Mouse (Mus musculus) limb, embryonic 11.5 days (tissue): ENCODE results near the gene Abca3. TPM values are rescaled to one million over a fixed set of nuclear protein-coding genes. Genes with fewer than 3 reads are reported as not detected.

Experiments
- ATAC-seq: fragments of 200-750 bp; cut with Nextera tagmentation; 2 replicates; pipeline ENCODE4 v1.8.0; 2017; ENCODE audit warnings: low read depth; ENCODE audit not compliant: insufficient number of reproducible peaks, low FRiP score, low TSS enrichment
- DNase-seq: peaks from one replicate; pipeline ENCODE4 v3.0.0-alpha.2; 2015; ENCODE audit warnings: low spot score
- H3K27ac ChIP-seq: fragments of 300-500 bp; sonication (generic); replicated peaks from 2 replicates; pipeline ENCODE4 v1.5.1; 2014; ENCODE audit warnings: low read depth, mild to moderate bottlenecking, low read length
- H3K27me3 ChIP-seq: fragments of 300-500 bp; sonication (generic); 2 replicates; pipeline ENCODE4 v1.6.1; 2014; ENCODE audit warnings: mild to moderate bottlenecking, low read length, mixed read lengths; ENCODE audit not compliant: control insufficient read depth, insufficient read depth
- H3K36me3 ChIP-seq: fragments of 300-500 bp; sonication (generic); 2 replicates; pipeline ENCODE4 v1.6.1; 2014; ENCODE audit warnings: mild to moderate bottlenecking, low read length, moderate library complexity, mixed read lengths; ENCODE audit not compliant: control insufficient read depth, insufficient read depth
- H3K4me1 ChIP-seq: fragments of 300-500 bp; sonication (generic); 2 replicates; pipeline ENCODE4 v1.6.1; 2014; ENCODE audit warnings: low read length, mixed read lengths; ENCODE audit not compliant: control insufficient read depth, insufficient read depth
- H3K4me2 ChIP-seq: fragments of 300-500 bp; sonication (generic); 2 replicates; pipeline ENCODE4 v1.6.1; 2014; ENCODE audit warnings: low read depth, mild to moderate bottlenecking, moderate library complexity; ENCODE audit not compliant: severe bottlenecking
- H3K4me3 ChIP-seq: fragments of 300-500 bp; sonication (generic); 2 replicates; pipeline ENCODE4 v1.5.1; 2014; ENCODE audit warnings: low read depth, low read length
- H3K9ac ChIP-seq: fragments of 300-500 bp; sonication (generic); 2 replicates; pipeline ENCODE4 v1.6.1; 2014; ENCODE audit warnings: mild to moderate bottlenecking, low read length
- H3K9me3 ChIP-seq: fragments of 300-500 bp; sonication (generic); 2 replicates; pipeline ENCODE4 v1.6.1; 2016; ENCODE audit warnings: low read length; ENCODE audit not compliant: control insufficient read depth
- WGBS: fragments of 180-500 bp; shearing (Covaris S2); extraction: QIAGEN DNeasy Blood & Tissue Kit; methylation state at CpG from one replicate; pipeline ENCODE4 v1.1.7; 2014; 5-methylcytosine and 5-hydroxymethylcytosine counted together
- polyA plus RNA-seq: library from polyadenylated mRNA; unstranded; fragments of >200 nt; fragmentation: Nextera tagmentation; extraction: Ambion mirVana; gene quantifications from 2 replicates; pipeline ENCODE4 v1.2.1, GENCODE M21; 2014

Gene Abca3
- 3.0 and 4.0 TPM in 2 replicates for polyA plus RNA-seq

DNA sequence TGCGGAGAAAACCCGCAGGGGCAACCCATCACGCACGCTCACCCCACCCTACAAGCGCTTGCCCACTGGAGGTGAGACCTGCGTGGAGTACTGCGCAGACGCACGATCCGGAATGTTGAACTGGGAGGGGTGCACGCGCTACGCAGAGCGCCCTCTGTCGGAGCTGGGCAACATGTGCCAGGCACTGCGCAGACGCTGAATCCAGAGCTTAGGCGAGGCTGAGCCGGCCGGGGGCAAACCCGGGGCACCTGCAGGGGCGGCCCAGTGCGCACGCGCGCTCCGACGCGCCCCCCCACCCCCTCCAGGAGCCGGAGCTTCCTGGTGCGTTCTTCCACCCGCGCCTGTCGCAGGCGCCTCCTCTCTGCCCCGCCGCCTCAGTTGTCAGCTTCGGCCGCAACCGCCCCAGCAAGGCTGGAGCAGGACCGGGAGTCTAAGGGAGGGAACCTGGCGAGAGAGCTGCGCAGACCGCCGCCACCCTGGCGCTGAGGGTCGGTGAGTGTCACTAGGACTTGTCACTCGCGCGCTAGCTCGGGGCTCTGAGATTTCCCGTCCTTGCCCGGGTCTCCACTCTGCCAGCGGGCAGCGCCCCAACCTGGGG lies at the start of gene Abca3:
TSS of gene Abca3 (plus strand) at position 191 of the 598 bp plus-strand sequence.
- ATAC-seq (peak; percentile 86), DNase-seq (peak; percentile 95)
- Histone ChIP-seq H3K4me3 (peak within 1 kb of the TSS; percentile 56), H3K27me3 (peaks cover 15% of the 10 kb centered on the region), H3K4me2 (peak within 1 kb of the TSS; percentile 93), H3K27ac (no peak within 1 kb of the TSS), H3K4me1 (0 out of 2 replicates have a peak, but pooled peaks cover 3% of the 10 kb centered on the region), H3K9ac (peak within 1 kb of the TSS; percentile 52), H3K36me3 (no peaks in the 10 kb centered on the region), H3K9me3 (no peaks in the 10 kb centered on the region)
- under 1% methylated on average over 49 of the region's 55 CpGs for WGBS

DNA sequence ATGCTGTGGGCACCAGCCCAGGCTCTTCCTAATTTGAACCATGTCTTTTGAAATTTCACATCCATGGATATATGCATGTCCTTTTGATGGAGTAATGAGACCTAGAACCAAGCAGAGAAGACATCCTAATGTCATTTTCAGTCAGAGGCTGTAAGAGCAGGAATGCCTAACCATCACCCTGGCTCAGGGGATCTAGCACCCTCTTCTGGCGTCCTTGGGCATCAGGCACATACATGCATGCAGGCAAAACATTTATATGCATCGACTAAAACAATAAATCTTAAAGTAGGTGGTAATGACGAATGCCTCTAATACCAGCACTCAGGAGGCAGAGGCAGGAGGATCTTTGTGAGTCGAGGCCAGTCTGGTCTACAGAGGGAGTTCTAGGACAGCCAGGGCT lies 44.2 kb upstream of the Abca3 start:
- no peak for ATAC-seq
- H3K27me3 ChIP-seq, result no peaks in the 10 kb centered on the region
- H3K36me3 ChIP-seq, result no peaks in the 10 kb centered on the region
- DNase-seq, result no peak
- no peak overlapping the region for H3K4me3 ChIP-seq
- H3K9ac ChIP-seq, result no peak overlapping the region
- no peak overlapping the region for H3K27ac ChIP-seq
- no peak overlapping the region for H3K4me2 ChIP-seq
- H3K9me3 ChIP-seq, result no peaks in the 10 kb centered on the region
- H3K4me1 ChIP-seq, result no peaks in the 10 kb centered on the region
- WGBS, result 58% methylated on average over 4 of the region's 4 CpGs

DNA sequence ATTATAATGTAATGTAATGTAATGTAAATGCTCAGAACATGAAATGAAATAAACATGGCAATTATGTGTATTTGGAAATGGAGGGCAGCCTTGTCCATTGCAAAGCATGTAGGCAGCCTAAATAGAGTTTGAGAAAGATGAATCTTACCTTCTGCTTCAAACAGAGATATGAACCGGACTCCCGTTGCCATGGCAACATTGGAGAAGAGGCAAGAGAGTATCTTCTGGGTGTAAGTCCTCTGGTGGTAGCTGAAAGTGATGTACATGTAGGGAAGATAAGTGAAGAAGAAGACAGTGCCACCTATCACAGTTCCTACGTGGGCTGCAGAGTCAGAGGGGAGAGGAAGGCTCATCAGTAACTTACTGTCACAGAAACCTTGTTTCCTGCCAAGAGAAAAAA lies 30.9 kb upstream of the Abca3 start:
- no peaks in the 10 kb centered on the region for H3K36me3 ChIP-seq
- no peak overlapping the region for H3K27ac ChIP-seq
- ATAC-seq, result no peak
- DNase-seq, result no peak
- H3K9me3 ChIP-seq, result no peaks in the 10 kb centered on the region
- no peaks in the 10 kb centered on the region for H3K4me1 ChIP-seq
- no peak overlapping the region for H3K4me2 ChIP-seq
- 87% methylated on average over 3 of the region's 3 CpGs for WGBS
- H3K4me3 ChIP-seq, result no peak overlapping the region
- H3K27me3 ChIP-seq, result no peaks in the 10 kb centered on the region
- no peak overlapping the region for H3K9ac ChIP-seq

DNA sequence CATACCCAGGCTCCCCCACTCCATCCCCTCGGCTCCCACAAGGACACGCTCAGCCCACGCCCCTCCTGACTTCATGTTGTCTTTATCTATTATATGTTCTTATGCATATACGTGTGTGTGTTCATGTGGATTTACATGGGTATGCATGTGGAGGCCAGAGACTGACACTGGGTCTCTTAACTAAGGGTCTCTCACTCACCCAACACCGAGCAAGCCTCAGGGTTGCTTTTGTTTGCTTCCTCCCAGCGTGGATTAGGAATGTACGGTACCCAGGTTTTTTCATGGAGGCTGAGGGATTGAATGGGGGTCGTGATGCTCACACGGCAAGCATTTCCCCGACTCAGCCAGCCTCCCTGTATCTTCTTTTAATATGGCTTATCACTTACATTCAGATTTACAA lies 26.7 kb upstream of the Abca3 start:
- Histone ChIP-seq H3K27me3 (no peaks in the 10 kb centered on the region), H3K4me2 (no peak overlapping the region), H3K4me3 (no peak overlapping the region), H3K9ac (no peak overlapping the region), H3K4me1 (no peaks in the 10 kb centered on the region), H3K36me3 (no peaks in the 10 kb centered on the region), H3K27ac (no peak overlapping the region), H3K9me3 (no peaks in the 10 kb centered on the region)
- DNase-seq (no peak), ATAC-seq (no peak)
- 88% methylated on average over 10 of the region's 10 CpGs for WGBS

DNA sequence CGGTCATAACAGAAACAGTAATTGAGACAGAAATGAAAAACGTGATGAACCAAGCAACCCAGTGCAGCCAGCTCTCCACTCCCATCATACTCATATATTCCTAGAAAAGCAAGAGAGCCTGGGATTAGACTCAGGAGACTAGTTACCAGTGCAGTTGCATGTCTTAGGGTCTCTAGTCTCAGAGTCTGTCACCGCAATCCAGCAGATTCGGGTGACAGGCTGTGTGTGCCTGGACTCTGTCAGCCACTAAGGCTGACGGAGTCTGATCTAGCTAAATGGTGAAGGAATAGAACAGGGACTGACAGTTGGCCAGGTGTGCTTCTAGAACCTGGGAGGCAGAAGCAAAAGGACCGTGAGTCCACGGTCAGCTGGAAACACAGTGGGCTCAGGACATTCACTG lies 24.1 kb upstream of the Abca3 start:
- Histone ChIP-seq H3K4me1 (no peaks in the 10 kb centered on the region), H3K27ac (no peak overlapping the region), H3K4me3 (no peak overlapping the region), H3K9ac (no peak overlapping the region), H3K36me3 (no peaks in the 10 kb centered on the region), H3K27me3 (no peaks in the 10 kb centered on the region), H3K9me3 (no peaks in the 10 kb centered on the region), H3K4me2 (no peak overlapping the region)
- WGBS, result 78% methylated on average over 7 of the region's 7 CpGs
- DNase-seq (no peak), ATAC-seq (no peak)

DNA sequence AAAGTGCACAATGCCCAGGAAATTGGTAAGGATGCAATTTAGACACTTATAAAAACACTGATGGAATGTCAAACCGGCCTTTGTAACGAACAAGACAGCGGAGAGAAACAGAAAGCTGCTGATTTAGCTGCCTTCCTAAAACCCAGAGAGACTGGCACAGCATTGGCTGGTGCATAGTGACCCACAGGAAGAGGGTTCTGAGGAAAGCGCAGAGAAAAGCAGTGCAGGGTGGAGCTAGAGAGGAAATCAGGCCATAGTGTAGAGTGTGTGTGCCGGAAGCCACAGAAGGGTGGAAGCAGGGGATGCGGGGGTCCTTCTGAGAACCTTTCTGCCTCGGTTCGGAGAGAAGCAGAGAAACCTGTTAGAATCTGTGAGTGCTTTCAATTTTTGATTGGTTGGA lies 7.1 kb upstream of the Abca3 start:
- no peak overlapping the region for H3K4me2 ChIP-seq
- H3K4me3 ChIP-seq, result no peak overlapping the region
- no peaks in the 10 kb centered on the region for H3K9me3 ChIP-seq
- WGBS, result 88% methylated on average over 8 of the region's 8 CpGs
- ATAC-seq (no peak), DNase-seq (no peak)
- no peaks in the 10 kb centered on the region for H3K36me3 ChIP-seq
- no peaks in the 10 kb centered on the region for H3K4me1 ChIP-seq
- H3K9ac ChIP-seq, result no peak overlapping the region
- H3K27me3 ChIP-seq, result no peaks in the 10 kb centered on the region
- no peak overlapping the region for H3K27ac ChIP-seq

DNA sequence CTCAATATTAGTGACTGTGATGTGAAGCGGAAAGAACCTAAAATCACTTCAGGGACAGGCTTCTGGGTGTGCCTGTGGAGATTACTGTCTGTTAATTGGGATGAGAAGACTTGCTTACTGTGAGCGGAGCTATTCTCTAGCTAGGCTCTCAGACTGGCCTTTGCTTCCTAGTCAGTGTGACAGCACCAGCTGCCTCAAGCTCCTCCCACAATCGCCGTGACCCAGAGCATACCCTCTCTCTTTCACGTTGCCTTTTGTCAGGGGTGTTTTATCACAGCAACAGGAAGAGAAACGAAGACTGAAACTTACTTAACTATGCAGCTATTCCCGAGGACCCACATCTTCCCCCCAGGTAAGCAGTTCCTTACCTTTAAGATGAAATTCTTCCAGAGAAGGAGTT lies 4.9 kb upstream of the Abca3 start:
- H3K4me3 ChIP-seq, result no peak overlapping the region
- H3K36me3 ChIP-seq, result no peaks in the 10 kb centered on the region
- ATAC-seq, result no peak
- H3K27me3 ChIP-seq, result peaks cover 12% of the 10 kb centered on the region
- WGBS, result 52% methylated on average over 7 of the region's 7 CpGs
- H3K27ac ChIP-seq, result no peak overlapping the region
- no peak for DNase-seq
- no peak overlapping the region for H3K4me2 ChIP-seq
- no peaks in the 10 kb centered on the region for H3K9me3 ChIP-seq
- no peak overlapping the region for H3K9ac ChIP-seq
- H3K4me1 ChIP-seq, result no peaks in the 10 kb centered on the region

DNA sequence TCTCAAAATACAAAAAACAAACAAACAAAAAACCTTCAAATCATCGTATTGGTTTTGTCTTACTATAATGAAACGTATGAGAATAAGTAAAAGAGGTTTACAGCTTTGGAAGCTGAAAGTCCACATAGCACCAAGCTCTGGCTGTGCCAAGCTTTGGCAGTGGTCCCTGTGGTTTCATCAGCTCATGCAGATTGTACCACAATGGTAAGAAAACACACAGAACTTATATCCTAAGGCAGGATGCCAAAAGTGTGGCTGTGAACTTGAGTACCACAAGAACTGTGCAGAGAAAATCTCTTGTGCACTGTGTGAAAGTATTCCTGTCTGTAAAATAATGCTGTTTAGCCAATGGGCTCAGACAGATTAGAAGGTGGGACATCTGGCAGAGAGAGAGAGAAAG lies 2.6 kb upstream of the Abca3 start:
- Histone ChIP-seq H3K9ac (no peak overlapping the region), H3K27ac (no peak overlapping the region), H3K36me3 (no peaks in the 10 kb centered on the region), H3K4me1 (0 out of 2 replicates have a peak, but pooled peaks cover 3% of the 10 kb centered on the region), H3K9me3 (no peaks in the 10 kb centered on the region), H3K4me3 (no peak overlapping the region), H3K4me2 (no peak overlapping the region), H3K27me3 (peaks cover 15% of the 10 kb centered on the region)
- WGBS, result 74% methylated on average over 2 of the region's 2 CpGs
- DNase-seq (no peak), ATAC-seq (no peak)
